Mouse (Mus musculus) urinary bladder, adult 18-20 months (tissue): Measurements from ENCODE around the gene Csf2ra.
A peak's percentile ranks its signal among the peaks of the same experiment; 100 is the strongest.
"Not testable (repeated sequence)": the region's sequence is repeated elsewhere in the genome, so short reads cannot be mapped to it uniquely, and the experiment has no call there.

Source experiments
- DNase-seq, 2 experiments: peaks; one replicate each; pipeline ENCODE4 v3.0.0; 2022; ENCODE audit warnings: low spot score in 2 of 2, mixed read lengths in 2 of 2

Gene Csf2ra

GRCm38 (mm10) chr19:61227941-61228701, at the start of gene Csf2ra:
Csf2ra (minus strand) TSS chr19:61228429.
- DNase-seq = no peak

GRCm38 (mm10) chr19:61275446-61275845, 47.2 kb upstream of the Csf2ra start:
- no peak for DNase-seq

- DNase-seq = not testable (repeated sequence)
Measured at GRCm38 (mm10) chr19:61269141-61269540, 40.9 kb upstream of the Csf2ra start.

GRCm38 (mm10) chr19:61267141-61267540, 38.9 kb upstream of the Csf2ra start:
- DNase-seq = no peak

GRCm38 (mm10) chr19:61266651-61267050, 38.4 kb upstream of the Csf2ra start:
- peak in 1 of 2 experiments; percentile 21 for DNase-seq

GRCm38 (mm10) chr19:61266246-61266615, 38.0 kb upstream of the Csf2ra start:
- DNase-seq = peak in 1 of 2 experiments; percentile 33

- DNase-seq = peak; percentile 5 to 24
Measured at GRCm38 (mm10) chr19:61265349-61266245, 37.4 kb upstream of the Csf2ra start.

GRCm38 (mm10) chr19:61264933-61265332, 36.7 kb upstream of the Csf2ra start:
- DNase-seq = no peak

GRCm38 (mm10) chr19:61264227-61264626, 36.0 kb upstream of the Csf2ra start:
- no peak for DNase-seq

- DNase-seq = no peak
Measured at GRCm38 (mm10) chr19:61261241-61261640, 33.0 kb upstream of the Csf2ra start.

GRCm38 (mm10) chr19:61257733-61258132, 29.5 kb upstream of the Csf2ra start:
- DNase-seq = no peak

- DNase-seq = no peak
Measured at GRCm38 (mm10) chr19:61256166-61256887, 28.1 kb upstream of the Csf2ra start.

- DNase-seq = not testable (repeated sequence)
Measured at GRCm38 (mm10) chr19:61247334-61247733, 19.1 kb upstream of the Csf2ra start.

GRCm38 (mm10) chr19:61244721-61245436, 16.6 kb upstream of the Csf2ra start:
- no peak for DNase-seq

- no peak for DNase-seq
Measured at GRCm38 (mm10) chr19:61237967-61238366, 9.7 kb upstream of the Csf2ra start.

GRCm38 (mm10) chr19:61234532-61234931, 6.3 kb upstream of the Csf2ra start:
- DNase-seq = no peak

- DNase-seq = peak; percentile 80 to 82
Measured at GRCm38 (mm10) chr19:61226928-61227854, 1.0 kb downstream of the Csf2ra start.

- peak; percentile 54 to 57 for DNase-seq
Measured at GRCm38 (mm10) chr19:61226401-61226927, 1.8 kb downstream of the Csf2ra start.

- DNase-seq = peak; percentile 62 to 67
Measured at GRCm38 (mm10) chr19:61225526-61226400, 2.5 kb downstream of the Csf2ra start.
